Mouse (Mus musculus): ENCODE measurements around the gene Il12rb1. TPM values are rescaled to one million over a fixed set of nuclear protein-coding genes. Genes with fewer than 3 reads are reported as not detected.
A peak's percentile ranks its signal among the peaks of the same experiment; 100 is the strongest.

Gene Il12rb1
- polyA plus RNA-seq, 1 experiment from 2014 or later, result 0.19 TPM

DNA sequence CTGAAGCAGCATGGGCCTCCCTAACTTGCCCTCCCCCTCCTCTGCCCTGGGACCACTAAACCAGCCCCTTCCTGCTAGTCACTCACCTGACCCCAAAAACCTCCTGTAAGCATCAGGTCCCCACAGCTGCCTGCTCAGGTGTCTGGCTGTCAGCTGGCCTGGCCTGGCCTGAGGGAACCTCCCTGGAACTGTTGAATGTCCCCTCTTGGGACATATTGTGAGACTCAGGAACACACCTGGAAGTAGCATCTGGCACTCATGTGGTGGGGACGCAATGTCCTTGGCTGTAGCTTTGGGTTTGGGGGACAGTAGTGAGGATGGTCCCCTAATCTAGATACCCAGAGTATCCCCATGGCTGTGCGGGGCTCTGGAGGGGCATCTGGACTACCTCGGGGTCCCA, 25.8 kb downstream of the Il12rb1 start:
- no peak overlapping the region for H3K4me2 ChIP-seq (replicated peaks; ENCODE audit: low read depth)
- ATAC-seq (ENCODE audit: low FRiP score, low TSS enrichment), result no peak
- H3K36me3 ChIP-seq (ENCODE audit: control insufficient read depth, insufficient read depth, low read length), result no peaks in the 10 kb centered on the region; the same call in 1 of the 2 replicates
- no peak overlapping the region for H3K4me3 ChIP-seq (ENCODE audit: low read depth, low read length)
- no peaks in the 10 kb centered on the region for H3K27me3 ChIP-seq (ENCODE audit: control insufficient read depth, insufficient read depth, low read length)
- no peaks in the 10 kb centered on the region for H3K9me3 ChIP-seq (ENCODE audit: control insufficient read depth, low read length)
- WGBS, result 94% methylated on average over 3 of the region's 3 CpGs
- H3K4me1 ChIP-seq (replicated peaks; ENCODE audit: control insufficient read depth, insufficient read depth), result 0 out of 2 replicates have a peak, but pooled peaks cover 3% of the 10 kb centered on the region
- DNase-seq (ENCODE audit: low spot score), result no peak
- no peak for TF ChIP-seq CTCF (IDR thresholded peaks at IDR 0.05; ENCODE audit: low read depth)
- no peak for TF ChIP-seq EP300 (optimal IDR thresholded peaks at IDR 0.05)
- no peak overlapping the region for H3K9ac ChIP-seq (ENCODE audit: low read length)
- no peak overlapping the region for H3K27ac ChIP-seq (replicated peaks)

DNA sequence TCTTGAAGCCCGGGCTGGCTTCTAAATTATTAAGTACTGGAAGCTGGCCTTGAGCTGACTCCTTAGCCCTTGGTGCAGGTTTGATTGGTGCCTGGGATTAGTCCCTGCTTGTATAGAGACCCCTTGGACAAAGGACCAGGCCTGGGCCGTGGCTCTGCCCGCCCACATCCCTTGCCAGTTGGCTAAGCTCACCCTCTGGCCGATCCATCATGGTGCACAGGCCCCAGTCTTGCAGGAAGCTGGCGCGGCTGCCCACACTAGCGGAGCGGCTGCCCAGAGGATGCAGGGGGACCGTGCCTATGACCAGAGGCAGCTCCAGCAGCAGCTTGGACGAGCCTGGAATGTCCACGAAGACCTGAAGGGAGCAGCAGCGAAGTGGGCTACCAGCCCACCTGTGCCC, 28.4 kb downstream of the Il12rb1 start:
- 0 out of 2 replicates have a peak, but pooled peaks cover 3% of the 10 kb centered on the region for H3K4me1 ChIP-seq (replicated peaks; ENCODE audit: control insufficient read depth, insufficient read depth)
- H3K36me3 ChIP-seq (ENCODE audit: control insufficient read depth, insufficient read depth, low read length), result no peaks in the 10 kb centered on the region; the same call in 1 of the 2 replicates
- H3K27ac ChIP-seq (replicated peaks), result no peak overlapping the region
- H3K9ac ChIP-seq (ENCODE audit: low read length), result no peak overlapping the region
- TF ChIP-seq EP300 (optimal IDR thresholded peaks at IDR 0.05), result no peak
- no peak for TF ChIP-seq CTCF (IDR thresholded peaks at IDR 0.05; ENCODE audit: low read depth)
- H3K4me2 ChIP-seq (replicated peaks; ENCODE audit: low read depth), result no peak overlapping the region
- no peaks in the 10 kb centered on the region for H3K27me3 ChIP-seq (ENCODE audit: control insufficient read depth, insufficient read depth, low read length)
- H3K4me3 ChIP-seq (ENCODE audit: low read depth, low read length), result no peak overlapping the region
- WGBS, result 88% methylated on average over 12 of the region's 12 CpGs
- no peak for ATAC-seq (ENCODE audit: low FRiP score, low TSS enrichment)
- DNase-seq (ENCODE audit: low spot score), result no peak
- H3K9me3 ChIP-seq (ENCODE audit: control insufficient read depth, low read length), result no peaks in the 10 kb centered on the region

DNA sequence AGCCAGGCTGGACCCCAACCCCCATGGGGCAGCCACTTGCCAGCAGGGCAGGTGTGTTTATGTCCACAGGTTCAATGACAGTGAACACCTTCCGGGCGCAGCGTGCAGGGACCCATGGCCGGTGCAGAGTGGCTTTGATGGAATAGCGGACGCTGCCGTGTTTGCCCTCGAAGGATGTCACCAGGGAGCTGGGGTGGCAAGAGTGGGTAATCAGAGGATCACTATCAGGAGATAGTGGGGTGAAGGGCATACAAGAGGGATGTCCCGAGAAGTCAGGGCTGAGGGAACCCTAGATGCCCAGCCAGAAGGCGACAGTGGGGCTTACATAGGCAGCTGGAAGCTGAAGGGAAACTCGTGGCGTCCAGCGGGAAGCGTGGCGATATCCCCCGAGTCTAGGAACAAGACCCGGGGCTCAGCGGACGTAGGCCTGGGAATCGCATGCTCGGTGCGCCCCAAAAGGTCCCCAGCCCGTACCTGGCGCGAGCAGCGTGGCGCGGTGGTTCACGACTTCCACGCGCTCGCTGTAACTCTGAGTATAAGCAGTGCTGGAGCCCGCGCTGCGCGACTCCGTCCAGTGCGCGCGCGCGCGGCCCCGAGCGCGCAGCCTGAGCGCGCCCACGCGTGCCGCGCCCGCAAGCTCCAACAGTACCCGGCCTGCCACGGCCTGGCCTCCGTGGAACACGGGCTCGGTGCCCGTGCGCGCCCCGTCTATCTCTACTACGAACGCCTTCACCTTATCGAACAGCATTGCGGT, 30.6 kb downstream of the Il12rb1 start:
- peak overlapping the region; percentile 93 for H3K4me2 ChIP-seq (replicated peaks; ENCODE audit: low read depth)
- TF ChIP-seq CTCF (IDR thresholded peaks at IDR 0.05; ENCODE audit: low read depth), result no peak
- TF ChIP-seq EP300 (optimal IDR thresholded peaks at IDR 0.05), result no peak
- H3K4me3 ChIP-seq (ENCODE audit: low read depth, low read length), result peak overlapping the region; percentile 71
- ATAC-seq (ENCODE audit: low FRiP score, low TSS enrichment), result peak; percentile 41
- no peaks in the 10 kb centered on the region for H3K27me3 ChIP-seq (ENCODE audit: control insufficient read depth, insufficient read depth, low read length)
- DNase-seq (ENCODE audit: low spot score), result peak; percentile 42
- 0 out of 2 replicates have a peak, but pooled peaks cover 3% of the 10 kb centered on the region for H3K4me1 ChIP-seq (replicated peaks; ENCODE audit: control insufficient read depth, insufficient read depth)
- H3K9ac ChIP-seq (ENCODE audit: low read length), result peak overlapping the region; percentile 87
- WGBS, result 2% methylated on average over 57 of the region's 66 CpGs
- H3K36me3 ChIP-seq (ENCODE audit: control insufficient read depth, insufficient read depth, low read length), result no peaks in the 10 kb centered on the region; the same call in 1 of the 2 replicates
- H3K27ac ChIP-seq (replicated peaks), result peak overlapping the region; percentile 97
- no peaks in the 10 kb centered on the region for H3K9me3 ChIP-seq (ENCODE audit: control insufficient read depth, low read length)

DNA sequence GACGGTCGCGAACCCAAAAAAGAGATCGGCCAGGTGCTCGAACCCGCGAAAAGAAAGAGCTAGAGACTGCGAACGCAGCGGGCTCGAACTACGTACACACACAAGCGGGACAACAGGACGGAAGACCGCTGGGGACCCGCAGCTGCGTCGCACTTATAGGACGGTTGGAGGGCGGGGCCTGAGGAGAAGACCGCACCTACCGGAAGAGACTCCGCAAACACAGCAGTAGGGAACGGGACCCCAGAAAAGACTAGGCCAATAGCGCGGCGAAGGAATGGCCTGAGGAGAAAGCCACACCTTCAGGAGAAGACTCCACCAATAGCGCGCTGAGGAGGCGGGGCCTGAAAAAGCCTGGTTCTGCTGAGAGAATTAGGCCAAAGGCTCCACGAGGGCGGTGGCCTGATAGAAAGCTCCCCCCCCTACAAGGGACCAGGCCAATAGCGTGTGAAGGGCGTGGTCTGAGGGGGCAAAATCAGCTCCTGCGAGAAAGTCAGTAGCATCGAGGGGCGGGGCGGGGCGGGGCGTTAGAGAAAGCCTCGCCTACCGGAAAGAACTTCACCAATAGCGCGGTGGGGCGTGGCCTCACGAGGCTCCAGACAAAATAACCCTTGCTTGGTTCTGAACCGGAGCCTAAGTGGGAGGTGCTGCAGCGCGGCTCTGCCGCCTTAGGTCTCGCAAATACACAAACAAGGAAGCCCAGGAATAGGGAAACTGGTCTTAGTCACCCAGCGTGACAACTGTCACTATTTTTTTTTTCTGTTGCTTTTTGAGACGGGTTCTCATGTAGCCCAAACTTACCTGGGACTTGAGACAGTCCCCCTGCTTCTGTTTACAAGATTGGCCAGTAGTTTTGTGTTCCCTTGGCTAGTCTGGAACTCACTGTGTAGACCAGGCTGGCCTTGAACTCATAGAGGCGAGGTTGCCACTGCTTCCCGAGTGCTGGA, 31.4 kb downstream of the Il12rb1 start, which contains the start of gene Arrdc2:
Gene Arrdc2, minus strand, starts transcription at position 313 of the 944 bp plus-strand sequence.
- H3K4me1 ChIP-seq (replicated peaks; ENCODE audit: control insufficient read depth, insufficient read depth), result 0 out of 2 replicates have a peak, but pooled peaks cover 3% of the 10 kb centered on the region
- peak; percentile 100 for DNase-seq (ENCODE audit: low spot score)

DNA sequence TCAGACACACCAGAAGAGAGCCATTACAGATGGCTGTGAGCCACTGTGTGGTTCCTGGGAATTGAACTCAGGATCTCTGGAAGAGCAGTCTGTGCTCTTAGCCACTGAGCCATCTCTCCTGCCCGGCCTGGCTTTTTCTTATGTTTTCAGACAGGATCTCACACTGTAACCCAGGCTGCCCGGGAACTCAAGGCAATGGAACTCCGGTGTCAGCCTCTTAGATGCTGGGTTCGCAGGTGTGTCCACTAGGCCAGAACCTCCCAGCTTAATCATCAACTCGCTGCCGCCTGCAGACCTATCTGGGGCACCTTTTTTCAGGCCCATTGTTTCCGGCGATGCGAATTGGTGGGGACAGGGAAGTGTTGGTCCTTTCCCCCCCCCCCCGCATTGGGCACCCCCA, 32.3 kb downstream of the Il12rb1 start:
- WGBS, result 38% methylated on average over 10 of the region's 10 CpGs

More for the DNA sequence above, 31.4 kb downstream of the Il12rb1 start, which contains the start of gene Arrdc2:
- Histone ChIP-seq H3K9me3 (ENCODE audit: control insufficient read depth, low read length) (no peaks in the 10 kb centered on the region), H3K27me3 (ENCODE audit: control insufficient read depth, insufficient read depth, low read length) (no peaks in the 10 kb centered on the region), H3K4me3 (ENCODE audit: low read depth, low read length) (peak within 1 kb of the TSS; percentile 71), H3K4me2 (replicated peaks; ENCODE audit: low read depth) (peak within 1 kb of the TSS; percentile 93), H3K9ac (ENCODE audit: low read length) (peak within 1 kb of the TSS; percentile 87), H3K27ac (replicated peaks) (peak within 1 kb of the TSS; percentile 97), H3K36me3 (ENCODE audit: control insufficient read depth, insufficient read depth, low read length) (no peaks in the 10 kb centered on the region; the same call in 1 of the 2 replicates)
- ATAC-seq (ENCODE audit: low FRiP score, low TSS enrichment), result peak; percentile 96
- TF ChIP-seq CTCF (IDR thresholded peaks at IDR 0.05; ENCODE audit: low read depth), result peak; percentile 16; the same call in 1 of the 2 replicates
- TF ChIP-seq EP300 (optimal IDR thresholded peaks at IDR 0.05), result peak; percentile 54
- WGBS, result 2% methylated on average over 55 of the region's 55 CpGs

More for the DNA sequence above, 32.3 kb downstream of the Il12rb1 start:
- Histone ChIP-seq H3K27me3 (ENCODE audit: control insufficient read depth, insufficient read depth, low read length) (no peaks in the 10 kb centered on the region), H3K9ac (ENCODE audit: low read length) (no peak overlapping the region), H3K4me3 (ENCODE audit: low read depth, low read length) (no peak overlapping the region), H3K9me3 (ENCODE audit: control insufficient read depth, low read length) (no peaks in the 10 kb centered on the region), H3K4me2 (replicated peaks; ENCODE audit: low read depth) (no peak overlapping the region), H3K36me3 (ENCODE audit: control insufficient read depth, insufficient read depth, low read length) (no peaks in the 10 kb centered on the region; the same call in 1 of the 2 replicates), H3K27ac (replicated peaks) (peak overlapping the region; percentile 87), H3K4me1 (replicated peaks; ENCODE audit: control insufficient read depth, insufficient read depth) (0 out of 2 replicates have a peak, but pooled peaks cover 3% of the 10 kb centered on the region)
- DNase-seq (ENCODE audit: low spot score) (peak; percentile 69), ATAC-seq (ENCODE audit: low FRiP score, low TSS enrichment) (no peak)
- TF ChIP-seq EP300 (optimal IDR thresholded peaks at IDR 0.05) (no peak), CTCF (IDR thresholded peaks at IDR 0.05; ENCODE audit: low read depth) (no peak)
